Mouse (Mus musculus): Measurements from ENCODE around the gene Slc46a1.

Gene Slc46a1

DNA sequence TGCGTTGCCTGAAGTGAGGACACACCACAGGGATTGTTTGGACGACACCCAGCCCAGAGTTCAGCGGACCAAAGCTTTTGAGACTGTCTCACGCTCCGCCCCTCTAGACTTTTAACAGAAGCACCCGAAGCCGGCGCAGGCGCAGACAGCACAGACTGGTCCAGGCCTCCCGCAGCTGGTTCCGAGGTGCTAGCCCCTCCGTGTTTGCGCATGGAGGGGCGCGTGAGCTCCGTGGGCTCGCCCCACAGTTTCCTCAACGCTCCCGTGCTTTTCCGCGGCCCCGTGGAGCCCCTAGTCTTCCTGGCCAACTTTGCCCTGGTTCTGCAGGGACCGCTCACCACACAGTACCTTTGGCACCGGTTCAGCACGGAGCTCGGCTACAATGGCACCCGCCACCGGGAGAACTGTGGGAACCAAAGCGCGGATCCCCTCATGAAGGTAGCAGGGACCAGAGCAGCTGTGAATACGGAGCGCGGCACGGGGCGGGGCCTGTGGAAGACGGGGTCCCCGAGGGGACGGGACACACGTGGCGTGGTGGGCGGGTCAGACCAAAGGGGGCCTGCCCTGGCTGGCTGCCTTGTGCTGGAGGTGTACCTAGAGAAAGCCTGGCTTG, at the start of gene Slc46a1:
Gene Slc46a1 (plus strand): TSS at position 130 of the 613 bp plus-strand sequence.
- DNase-seq = peak; percentile 62 to 78

DNA sequence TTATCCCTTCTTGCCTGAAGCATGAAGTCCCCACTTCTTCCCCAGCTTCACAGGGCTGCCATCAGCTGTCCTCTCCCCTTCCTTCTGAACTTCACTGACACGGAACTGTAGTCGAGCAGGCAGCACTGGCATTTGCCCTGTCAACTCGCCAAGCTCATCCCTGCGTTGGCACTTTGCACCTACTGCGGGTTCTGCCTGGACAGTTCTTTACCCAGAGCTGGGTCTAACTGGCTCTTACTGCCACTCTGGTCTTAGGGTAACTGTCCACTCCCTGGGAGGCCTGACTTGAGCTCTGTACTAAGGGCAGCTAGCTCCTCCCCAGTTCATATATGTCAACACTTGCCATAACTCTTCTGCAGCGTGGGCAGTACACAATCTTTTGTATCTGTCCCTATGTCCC, 48.6 kb upstream of the Slc46a1 start:
- peak in 1 of 2 experiments; percentile 41 for DNase-seq

DNA sequence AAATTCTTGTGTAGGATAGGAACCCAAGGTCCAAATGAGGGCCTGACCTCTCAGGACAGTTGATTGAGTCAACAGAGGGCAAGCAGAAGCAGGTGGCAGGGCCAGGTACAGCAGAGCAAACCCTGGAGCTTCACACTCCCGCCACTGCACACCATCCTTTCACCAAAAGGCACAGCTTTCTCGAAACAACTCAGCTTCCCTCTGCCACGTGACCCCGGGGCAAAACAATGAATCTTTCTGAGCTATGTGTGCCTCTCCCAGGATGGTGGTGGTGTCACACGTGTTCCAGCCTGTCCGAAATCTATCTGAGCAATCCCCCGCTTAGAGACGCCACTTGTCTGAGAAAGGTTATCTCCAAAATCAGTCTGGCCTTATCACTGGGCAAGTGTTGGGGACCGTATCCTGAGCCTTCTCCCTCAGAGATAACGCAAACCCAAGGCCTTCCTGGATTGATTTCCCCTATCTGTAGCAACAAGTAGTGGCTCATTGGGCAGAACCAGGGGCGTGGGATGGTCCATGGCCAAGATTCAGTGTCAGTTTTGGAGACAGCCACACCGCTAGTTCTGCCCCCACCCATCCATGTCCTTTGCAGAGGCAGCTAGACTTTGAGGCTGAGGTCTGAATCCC, 45.1 kb upstream of the Slc46a1 start:
- DNase-seq = no peak

DNA sequence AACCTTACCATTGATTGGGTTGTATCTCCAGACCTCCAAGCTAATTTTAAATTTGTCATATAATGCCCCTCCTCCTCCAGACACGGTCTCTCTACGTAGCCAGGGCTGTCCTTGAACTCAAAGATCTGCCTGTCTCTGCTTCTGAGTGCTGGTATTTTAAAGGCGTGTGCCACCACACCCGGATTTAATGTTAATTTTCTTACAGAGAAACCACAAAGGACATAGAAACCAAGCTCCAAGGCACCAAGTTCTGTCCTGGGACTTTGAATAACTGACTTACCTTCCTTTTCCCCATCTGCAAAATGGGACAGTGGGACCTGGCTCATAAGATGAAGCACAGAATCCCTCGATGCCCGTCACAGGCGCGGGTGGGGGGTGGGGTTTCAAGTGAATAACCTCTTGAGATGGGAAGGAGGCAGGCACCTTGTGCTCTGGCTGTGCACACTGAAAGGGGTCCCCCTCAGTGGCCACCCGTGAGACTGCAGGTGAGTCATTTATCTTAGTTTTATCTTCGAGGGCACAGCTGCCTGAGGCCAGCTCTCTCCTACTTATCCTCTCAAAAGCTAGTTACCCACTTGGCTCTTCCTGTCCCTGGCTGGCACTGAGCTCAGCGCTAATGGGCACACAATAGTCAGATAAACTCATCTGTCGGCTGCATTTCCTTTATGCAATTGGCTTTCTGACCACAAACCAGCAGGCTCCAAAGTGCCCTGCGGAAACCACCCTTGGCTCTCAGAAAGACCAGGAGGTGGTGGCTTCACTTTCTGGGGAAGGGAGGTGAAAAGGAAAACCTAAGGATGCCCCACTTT, 44.1 kb upstream of the Slc46a1 start:
- no peak for DNase-seq

DNA sequence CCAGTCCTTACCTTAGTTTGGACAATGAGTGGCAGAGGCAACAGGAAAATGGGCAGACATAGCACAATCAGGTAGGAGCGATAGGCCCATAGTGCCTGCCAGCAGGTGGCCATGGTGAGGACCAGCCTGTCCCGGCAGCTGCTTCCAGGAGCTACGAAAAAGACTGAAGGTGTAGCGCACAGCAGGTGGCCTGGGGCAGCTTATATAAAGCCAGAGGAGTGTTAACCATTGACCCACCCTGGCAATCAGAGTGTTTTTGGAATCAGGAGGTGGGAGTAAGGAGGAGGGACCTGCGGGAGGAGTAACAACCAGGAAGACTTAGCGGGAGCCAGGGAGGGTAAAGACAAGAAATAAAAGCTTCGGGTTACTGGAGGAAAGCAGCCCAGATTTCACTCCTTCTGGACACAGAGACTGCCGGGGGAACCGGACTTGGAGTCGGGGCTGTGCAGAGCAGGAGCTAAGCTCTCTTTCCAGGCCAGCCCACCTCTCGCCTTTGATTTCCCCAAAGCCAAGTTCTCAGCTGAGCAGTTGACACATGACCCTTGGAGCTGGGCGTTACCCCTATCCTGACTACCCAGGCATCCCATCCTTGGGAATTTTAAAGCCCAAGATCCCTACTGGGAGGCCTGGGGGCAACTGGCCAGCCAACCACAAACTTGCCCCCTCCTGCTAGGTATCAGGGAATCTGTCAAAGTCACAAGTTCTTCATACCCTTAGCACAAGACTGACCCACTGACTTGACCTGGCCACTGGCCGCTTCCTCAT, 43.3 kb upstream of the Slc46a1 start, which contains the start of gene Slc13a2:
Gene Slc13a2 (minus strand): TSS at position 163 of the 765 bp plus-strand sequence.
- DNase-seq = peak in 1 of 2 experiments; percentile 20

DNA sequence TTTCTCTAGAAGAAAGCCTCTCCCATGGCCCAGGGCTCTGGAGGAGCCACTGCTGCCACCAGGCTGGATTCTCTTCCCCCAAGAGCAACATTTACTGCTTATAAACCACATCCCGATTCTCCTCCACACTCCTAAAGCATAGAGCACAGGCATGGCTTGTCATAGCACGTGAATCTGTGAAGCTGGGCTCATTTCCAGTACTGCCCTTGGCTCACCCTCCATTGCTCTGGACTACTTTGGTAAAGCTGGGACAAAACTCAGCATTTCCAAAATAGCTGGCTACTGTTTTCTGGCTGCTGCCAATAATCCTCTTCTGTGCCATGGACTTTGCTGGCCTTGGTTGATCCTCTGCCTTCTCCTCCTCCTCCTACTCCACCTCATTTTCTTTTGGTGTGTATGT, 41.1 kb upstream of the Slc46a1 start:
- peak in 1 of 2 experiments; percentile 21 for DNase-seq

DNA sequence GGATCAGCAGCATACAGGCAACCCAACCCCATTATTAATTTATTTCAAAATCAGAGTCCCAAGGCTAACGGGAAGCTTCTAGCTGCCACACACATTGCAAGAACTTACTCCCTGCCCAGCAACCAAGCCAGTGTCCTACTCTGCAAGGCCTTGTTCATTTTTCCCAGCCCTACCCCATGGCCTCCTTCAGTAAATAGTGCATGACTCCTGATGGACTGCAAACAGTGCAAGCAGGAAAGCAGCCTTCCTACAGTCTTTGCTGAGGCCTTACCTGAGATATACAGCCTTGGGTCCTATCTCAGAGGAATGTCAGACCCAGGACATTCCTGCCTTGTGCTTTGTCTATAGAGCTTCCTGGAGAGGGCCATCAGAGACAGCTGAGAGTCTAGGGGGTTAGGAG, 39.9 kb upstream of the Slc46a1 start:
- DNase-seq = no peak

DNA sequence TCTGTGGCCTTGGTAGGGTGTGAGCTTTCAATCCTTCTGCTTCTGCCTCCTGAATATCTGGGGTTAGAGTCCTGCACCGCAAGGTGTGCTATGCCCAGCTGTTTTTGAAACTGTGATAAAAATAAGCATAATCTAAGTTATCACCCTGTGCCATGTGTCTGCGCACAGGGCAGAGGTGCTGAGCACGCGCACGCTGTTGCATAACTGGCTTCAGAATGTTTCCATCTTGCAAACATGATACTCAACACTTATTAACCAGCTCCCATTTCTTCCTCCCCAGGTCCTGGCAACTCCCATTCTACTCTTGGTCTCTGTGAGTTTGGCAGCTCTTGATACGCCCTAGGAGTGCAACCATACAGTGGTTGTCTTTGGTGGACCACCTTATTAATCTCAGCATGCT, 37.8 kb upstream of the Slc46a1 start:
- DNase-seq = no peak

DNA sequence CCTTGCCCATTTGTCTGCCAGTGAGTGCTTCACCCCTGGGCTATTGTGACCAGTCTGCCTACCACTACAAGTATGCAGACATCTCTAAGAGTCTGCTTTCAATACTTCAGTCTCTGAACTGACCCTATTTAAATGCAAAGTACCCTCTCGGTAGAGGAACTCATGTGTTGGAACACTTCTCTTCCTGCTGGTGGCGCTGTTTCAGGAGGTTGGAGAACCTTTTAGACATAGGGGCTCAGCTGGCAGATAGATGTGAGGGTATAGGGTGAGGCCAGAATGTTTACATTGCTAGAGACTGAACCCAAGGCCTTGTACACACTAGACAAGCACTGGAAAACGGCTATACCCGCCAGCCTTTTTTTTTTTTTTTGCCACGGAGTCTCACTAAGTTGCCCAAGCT, 37.2 kb upstream of the Slc46a1 start:
- no peak for DNase-seq

DNA sequence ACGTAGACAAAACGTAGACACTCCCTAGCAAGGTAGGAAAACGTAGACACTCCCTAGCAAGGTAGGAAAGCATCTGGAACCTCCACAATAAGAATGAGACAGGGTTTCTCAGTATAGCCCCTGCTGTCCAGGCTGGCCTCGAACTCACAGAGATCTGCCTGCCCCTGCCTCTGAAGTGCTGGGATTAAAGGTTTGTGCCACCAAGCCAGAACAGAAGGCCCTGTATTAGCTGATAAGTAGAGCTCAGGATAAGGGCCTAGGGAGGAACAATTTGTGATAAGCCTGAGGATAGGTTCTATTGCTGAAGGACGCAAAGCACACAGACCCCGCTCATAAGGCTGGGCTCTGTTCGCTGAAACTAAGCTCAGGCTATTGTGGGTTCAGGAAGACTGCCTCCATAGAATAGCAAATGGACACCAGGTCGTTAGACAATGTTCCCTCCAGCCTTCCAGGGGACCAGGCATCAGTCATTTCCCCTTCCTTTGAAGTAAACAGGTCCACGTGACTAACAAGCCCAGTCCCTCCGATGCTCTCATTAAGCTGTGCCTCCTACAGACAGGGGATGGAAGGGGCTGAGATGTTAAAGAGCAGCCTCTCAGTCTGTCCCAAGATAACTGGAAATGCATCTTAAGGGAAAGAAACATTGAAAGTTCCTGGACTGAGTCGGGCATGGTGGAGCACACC, 35.2 kb upstream of the Slc46a1 start:
- DNase-seq = no peak

DNA sequence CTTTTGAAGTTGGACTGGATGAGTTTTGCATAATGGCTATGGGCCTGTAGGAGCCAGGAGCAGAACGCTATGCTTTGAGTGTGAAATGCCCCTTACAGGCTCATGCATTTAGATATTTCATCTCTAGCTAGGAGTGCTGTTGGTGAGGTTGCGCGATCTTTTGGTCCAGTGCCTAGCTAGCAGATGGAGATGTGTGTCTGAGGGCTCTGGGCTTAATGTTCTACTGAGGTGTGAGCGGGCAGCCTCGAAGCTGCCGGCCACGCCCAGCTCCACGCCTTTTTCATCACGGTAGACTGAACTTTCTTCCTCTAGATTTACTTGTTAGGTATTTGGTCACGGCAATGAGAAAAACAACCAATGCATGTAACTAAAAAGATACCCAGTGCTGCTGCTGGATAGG, 34.3 kb upstream of the Slc46a1 start:
- peak; percentile 27 to 57 for DNase-seq

DNA sequence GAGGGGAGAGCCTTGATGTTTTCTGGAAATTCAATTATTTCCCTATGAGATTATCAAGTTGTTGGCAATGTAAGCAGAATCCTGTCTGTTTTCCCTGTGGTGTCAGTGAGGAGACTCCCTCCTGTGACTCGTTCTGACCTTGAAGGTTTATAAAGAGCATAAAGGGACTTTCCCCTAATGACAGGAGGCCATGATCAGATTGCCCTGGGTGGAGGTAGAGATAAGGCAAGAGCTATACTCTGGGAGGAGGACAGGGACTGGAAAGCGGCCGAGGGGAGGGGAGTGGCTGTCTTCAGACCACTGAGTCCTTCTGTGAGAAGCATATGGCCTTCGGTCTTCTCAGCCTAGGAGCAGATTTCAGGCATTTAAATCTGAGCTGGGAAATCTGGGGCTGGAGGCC, 31.4 kb upstream of the Slc46a1 start:
- DNase-seq = no peak

DNA sequence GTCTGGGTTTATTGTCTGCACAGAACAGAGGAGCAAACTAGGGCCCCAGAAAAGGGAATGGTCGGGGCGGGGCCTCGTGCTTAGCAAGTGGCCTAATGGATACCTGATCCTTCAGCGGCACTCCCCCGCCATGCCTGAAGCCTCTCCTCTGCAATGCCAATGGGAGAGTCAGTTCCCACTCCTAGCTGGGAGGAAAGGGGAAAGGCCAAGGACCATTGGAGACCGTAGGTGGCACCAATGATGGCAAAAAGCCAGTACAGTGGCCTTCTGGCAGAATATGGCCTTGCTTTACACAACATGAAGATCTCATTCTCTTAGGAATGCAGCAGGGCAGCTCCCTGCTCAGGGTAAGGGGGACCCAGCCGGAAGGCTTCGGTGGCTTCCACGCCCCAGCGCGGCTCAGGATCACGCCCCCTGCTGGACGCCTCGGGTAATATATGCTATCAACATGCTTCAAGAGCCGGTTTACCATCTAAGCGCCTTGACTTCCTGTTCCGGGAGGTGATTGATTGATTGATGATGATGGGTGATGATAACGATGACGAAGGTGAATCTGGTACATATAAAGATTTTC, 29.6 kb upstream of the Slc46a1 start:
- peak in 1 of 2 experiments; percentile 25 for DNase-seq

DNA sequence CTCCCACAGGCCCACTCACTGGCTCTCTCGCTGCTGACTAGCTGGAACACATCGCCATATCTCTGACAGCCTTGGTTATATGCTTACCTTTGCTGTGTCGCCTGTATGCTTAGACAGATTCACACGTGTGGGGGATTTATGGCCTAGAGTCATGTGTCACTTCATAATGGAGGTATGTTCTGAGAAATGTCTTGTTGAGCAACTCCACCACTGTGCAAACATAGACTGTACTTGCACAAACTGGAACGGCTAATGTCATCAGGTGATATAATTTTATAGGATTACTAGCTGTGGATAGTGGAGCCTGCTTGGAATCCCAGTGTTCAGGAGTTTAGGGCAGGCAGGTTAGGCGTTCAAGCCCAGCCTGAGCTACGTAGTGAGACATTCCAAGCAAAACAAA, 28.3 kb upstream of the Slc46a1 start:
- no peak for DNase-seq

DNA sequence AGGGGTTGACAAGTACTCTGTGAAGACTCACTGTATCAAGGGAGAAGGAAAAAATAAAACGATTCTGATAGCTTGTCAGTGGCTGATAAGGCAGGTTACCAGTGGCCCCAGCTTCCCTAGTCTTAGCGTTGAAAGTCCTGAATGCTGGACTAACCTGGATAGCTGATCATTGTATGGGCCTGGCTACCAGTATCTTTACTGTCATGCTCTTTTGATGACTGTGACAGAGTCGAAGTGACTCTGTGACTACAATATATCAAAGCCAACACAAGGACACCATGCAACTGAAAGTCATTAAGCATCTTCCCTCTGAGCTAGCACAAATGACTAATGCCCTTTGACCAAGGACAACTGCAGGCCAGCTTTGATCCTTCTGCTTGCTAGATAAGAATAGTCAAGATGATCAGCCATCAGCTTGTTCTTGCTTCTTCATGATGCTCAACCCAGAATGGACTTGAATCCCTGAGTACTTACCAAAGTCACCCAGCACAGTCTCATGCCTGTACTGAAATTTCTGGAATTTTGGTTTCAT, 27.0 kb upstream of the Slc46a1 start:
- DNase-seq = no peak

DNA sequence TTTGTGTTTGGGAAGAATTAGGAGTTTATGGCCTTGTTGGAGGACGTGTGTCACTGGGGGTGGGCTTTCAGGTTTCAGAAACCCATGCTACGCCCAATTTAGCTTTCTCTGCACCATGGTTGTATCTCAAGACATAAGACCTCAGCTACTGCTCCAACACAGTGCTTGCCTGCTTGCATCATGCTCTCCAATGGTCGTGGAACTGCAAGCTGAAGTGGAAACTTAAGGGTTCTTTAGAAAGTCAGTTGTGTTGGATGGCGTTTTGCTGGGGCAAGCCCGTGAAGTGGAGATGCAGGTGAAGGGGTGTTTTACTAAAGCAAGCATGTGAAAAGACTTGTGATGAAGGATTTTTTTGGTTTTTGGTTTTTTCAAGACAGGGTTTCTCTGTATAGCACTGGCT, 22.4 kb upstream of the Slc46a1 start:
- DNase-seq = no peak

DNA sequence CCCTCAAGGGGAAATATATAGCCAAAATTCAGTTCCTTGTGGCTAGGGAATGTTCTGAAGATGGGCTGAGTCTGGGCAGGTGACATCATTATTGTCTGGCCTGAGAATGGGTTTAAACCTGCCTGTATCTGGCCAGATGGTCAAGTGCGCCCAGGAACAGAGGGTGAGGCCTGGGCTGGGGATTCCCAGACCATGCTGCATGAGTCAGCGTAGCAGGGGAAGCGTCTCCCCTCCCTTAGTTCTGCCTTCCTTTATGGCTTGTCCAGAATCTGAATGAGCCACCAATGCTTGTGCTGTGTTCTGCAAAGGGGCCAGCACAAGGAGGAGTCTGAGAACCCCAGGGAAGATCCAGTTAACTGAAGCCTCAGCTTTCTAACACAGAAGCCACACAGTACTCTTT, 18.3 kb upstream of the Slc46a1 start:
- no peak for DNase-seq

DNA sequence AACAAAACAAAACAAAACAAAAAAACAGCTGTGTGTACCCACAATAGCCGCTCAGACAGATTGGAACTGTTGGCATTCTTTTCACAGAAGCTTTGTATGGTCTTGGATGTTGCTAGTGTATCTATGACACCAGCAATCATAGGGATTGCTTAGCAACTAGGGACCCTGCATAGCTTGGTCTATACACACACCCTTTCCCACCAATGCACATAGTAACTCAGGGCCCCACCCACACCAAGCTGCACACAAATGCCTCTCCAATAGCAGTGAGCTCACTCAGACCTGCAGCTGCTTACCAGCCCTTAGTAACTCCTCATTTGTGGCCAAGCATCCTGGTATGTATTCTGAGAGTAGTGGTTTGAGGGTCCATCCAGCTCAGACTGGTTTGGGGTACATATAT, 17.3 kb upstream of the Slc46a1 start:
- DNase-seq = no peak

DNA sequence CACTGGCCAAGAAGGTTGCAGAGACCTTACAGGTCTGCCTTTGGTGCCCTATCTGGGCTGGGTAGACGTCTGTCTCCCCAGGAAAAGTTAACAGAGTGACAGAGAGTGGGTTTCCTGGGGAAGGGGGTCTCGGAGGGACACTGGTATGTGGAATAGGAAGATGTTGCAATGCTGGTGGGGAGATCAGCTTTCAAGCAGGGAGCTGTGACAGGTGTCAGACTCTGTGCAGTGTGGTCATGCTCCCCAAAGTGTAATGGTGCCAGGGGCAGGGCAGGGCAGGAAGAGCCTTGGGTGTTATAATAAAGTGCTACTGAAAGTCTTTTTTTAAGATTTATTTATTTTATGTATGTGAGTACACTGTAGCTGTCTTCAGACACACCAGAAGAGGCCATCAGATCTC, 15.2 kb upstream of the Slc46a1 start:
- DNase-seq = no peak

DNA sequence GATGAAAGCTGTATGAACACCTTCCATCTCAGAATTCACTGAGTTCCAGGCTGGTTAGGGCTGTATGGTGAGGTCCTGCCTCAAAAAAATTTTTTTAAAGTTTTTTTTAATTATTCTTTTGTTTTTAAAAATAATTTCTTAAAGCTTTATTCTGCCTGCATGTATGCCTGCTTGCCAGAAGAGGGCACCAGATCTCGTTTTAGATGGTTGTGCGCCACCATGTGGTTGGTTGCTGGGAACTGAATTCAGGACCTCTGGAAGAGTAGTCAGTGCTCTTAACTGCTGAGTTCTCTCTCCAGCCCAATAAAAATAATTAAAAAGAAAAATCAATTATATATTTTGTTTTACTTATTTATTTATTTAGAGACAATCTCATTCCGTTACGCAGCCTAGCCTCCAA, 11.8 kb upstream of the Slc46a1 start:
- DNase-seq = peak; percentile 46 to 75

DNA sequence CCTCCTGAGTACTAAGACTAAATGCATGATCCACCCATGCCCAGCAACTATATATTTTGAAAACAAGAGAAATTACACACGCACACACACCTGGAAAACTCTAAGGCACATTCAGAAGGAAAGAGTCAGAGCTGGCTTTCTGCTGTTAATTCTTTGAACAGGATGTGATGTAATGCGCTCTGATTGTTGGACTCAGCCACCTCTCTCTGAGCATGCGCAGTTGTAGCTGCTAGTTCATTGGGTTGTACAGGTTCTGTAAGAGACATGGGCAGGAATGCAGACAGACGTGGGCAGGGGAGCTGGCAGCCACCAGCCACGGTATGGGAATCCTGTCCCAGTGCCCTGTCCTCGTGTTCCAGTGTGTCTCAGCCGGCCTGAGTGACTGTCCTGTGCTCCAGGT, 11.2 kb upstream of the Slc46a1 start:
- DNase-seq = no peak

DNA sequence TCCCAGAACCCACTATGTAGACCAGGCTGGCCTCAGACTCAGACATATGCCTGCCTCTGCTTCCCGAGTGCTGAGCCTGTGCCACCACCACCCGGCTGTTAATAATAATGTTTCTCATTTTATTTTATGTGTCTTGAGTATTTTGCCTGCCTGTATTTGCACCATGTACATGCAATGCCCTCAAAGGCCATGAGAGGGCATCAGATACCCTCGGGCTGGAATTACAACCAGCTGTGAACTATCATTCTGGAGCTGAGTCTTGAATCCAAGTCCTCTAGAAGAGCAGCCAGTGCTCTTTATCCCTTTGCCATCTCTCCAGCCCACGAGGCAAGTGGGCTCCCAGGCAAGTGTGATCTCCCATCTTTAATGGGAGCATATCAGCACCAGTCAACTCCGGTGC, 10.2 kb upstream of the Slc46a1 start:
- DNase-seq = peak in 1 of 2 experiments; percentile 46

Data from cerebellum, postnatal 25 days (tissue).